Mouse (Mus musculus): ENCODE data around the gene Rasgrp3. TPM values are rescaled to one million over a fixed set of nuclear protein-coding genes. Genes with fewer than 3 reads are reported as not detected.

Rasgrp3 gene
- polyA plus RNA-seq, 1 experiment from 2014 or later = 32.1 TPM

DNA sequence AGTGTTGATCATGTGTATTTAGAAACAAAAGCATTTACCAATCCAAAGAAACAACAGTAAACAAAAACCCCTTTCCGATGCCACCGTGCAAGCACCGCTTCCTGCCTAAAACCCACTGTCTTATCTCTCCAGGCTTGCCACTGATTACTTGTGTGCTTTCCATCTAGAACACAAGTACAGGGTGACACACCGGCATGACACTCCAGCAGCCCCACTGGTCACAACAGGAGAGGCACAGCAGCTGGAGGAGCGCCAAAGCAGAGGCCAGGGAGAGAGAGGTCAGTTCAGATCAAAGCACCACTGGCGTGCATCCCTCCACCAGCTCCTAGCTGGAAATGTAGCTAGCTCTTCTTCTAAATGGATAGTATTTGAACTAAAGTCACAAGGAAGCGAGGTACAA lies 108.6 kb downstream of the Rasgrp3 start:
- 68% methylated on average over 7 of the region's 7 CpGs for WGBS
- Histone ChIP-seq H3K4me2 (replicated peaks; ENCODE audit: low read depth, low read length) (no peak overlapping the region), H3K27me3 (replicated peaks; ENCODE audit: insufficient read depth, low read length) (no peaks in the 10 kb centered on the region), H3K4me3 (ENCODE audit: low read depth, low read length) (no peak overlapping the region), H3K36me3 (ENCODE audit: insufficient read depth, low read length) (no peaks in the 10 kb centered on the region), H3K9me3 (ENCODE audit: low read length) (no peaks in the 10 kb centered on the region), H3K4me1 (ENCODE audit: insufficient read depth, low read depth, low read length) (no peaks in the 10 kb centered on the region), H3K27ac (ENCODE audit: low read length) (no peak overlapping the region), H3K9ac (replicated peaks; ENCODE audit: low read depth) (no peak overlapping the region)
- DNase-seq (ENCODE audit: low spot score) (no peak), ATAC-seq (no peak)
- no peak for TF ChIP-seq CTCF (IDR thresholded peaks at IDR 0.05)

DNA sequence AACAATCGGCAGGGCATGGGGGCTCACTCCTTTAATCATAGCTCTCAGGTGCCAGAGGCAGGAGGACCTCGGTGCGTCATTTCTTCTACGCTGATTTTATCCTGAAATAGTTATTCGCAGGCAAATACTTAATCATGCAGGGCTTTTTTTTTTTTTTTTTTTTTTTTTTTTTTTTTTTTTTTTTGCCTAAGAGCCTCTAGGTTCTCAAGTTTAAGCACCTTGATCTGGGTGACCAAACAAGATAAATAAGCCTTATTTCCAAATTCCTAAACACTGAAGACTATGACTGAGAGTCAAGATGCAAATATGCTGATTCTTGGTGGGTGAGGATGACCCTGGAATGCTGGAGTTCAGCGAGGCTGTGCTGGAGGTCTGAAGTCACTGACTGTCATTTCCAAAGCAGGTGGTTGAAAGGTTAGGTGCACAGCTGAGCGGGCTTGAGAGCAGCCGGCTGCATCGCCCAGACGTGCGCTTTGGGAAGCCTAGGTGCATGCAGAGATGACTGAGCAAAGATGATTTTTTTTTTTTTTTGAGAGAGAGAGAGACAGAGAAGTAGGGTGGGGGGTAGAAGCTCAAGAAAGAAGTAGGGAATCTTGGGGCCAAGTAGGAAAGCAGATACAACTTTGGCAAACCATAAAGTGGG lies 115.2 kb downstream of the Rasgrp3 start:
- no peaks in the 10 kb centered on the region for H3K9me3 ChIP-seq (ENCODE audit: low read length)
- DNase-seq (ENCODE audit: low spot score) (peak; percentile 34), ATAC-seq (no peak)
- peak overlapping the region; percentile 89 for H3K4me2 ChIP-seq (replicated peaks; ENCODE audit: low read depth, low read length)
- no peak for TF ChIP-seq EP300 (IDR thresholded peaks at IDR 0.05)
- TF ChIP-seq CTCF (IDR thresholded peaks at IDR 0.05) = no peak
- H3K4me1 ChIP-seq (ENCODE audit: insufficient read depth, low read depth, low read length) = no peaks in the 10 kb centered on the region
- H3K9ac ChIP-seq (replicated peaks; ENCODE audit: low read depth) = peak overlapping the region; percentile 85
- peak overlapping the region; percentile 75 for H3K4me3 ChIP-seq (ENCODE audit: low read depth, low read length)
- no peaks in the 10 kb centered on the region for H3K36me3 ChIP-seq (ENCODE audit: insufficient read depth, low read length)
- 33% methylated on average over 11 of the region's 11 CpGs for WGBS
- no peaks in the 10 kb centered on the region for H3K27me3 ChIP-seq (replicated peaks; ENCODE audit: insufficient read depth, low read length)
- H3K27ac ChIP-seq (ENCODE audit: low read length) = peak overlapping the region; percentile 23; the same call in 1 of the 2 replicates

DNA sequence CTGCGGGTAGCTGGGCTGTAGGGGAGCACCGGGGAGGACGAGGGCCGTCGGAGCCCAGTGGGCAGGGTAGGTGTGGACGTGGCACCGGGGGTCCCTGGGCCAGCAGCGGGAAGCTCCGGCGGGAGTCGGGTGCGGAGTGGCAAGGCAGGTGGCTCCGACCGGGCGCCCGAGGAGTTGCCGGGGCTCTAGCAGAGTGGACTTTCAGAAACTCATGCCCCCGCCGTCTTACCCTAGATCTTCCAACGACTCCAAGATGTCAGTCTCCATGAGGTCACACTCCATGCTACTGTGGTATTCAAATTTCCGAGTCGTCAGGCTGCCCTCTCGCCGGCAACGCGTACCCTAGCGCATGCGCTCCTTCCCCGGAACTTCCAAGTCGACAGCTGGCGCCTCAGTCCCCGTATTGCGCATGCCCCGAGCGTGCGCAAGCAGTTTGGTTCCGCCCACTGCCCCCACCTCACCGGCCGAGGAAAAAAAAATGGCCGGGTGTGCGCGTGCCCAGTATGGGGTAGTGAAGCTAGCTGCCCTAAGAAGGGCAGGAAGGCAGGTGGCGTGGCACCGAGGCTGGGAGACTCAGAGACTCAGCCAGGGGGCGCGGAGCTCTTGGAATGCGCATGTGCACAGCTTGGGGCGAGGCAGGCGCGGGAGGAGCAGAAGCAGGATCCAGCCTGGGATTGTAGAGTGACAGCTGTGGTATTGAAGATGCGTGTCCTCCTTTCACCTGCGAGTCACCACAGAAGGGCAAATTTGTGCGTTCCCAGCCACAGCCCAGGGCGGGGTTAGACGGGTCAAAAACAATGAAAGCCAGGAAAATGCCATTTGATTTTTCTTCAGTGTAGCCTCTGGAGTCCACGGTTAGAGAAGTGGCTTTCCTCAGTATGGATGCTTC lies 116.1 kb downstream of the Rasgrp3 start, which contains the start of gene Fam98a:
Gene Fam98a, minus strand, starts transcription at position 435 of the 889 bp plus-strand sequence.
- no peaks in the 10 kb centered on the region for H3K27me3 ChIP-seq (replicated peaks; ENCODE audit: insufficient read depth, low read length)
- H3K4me1 ChIP-seq (ENCODE audit: insufficient read depth, low read depth, low read length) = no peaks in the 10 kb centered on the region
- H3K4me3 ChIP-seq (ENCODE audit: low read depth, low read length) = peak within 1 kb of the TSS; percentile 75
- under 1% methylated on average over 56 of the region's 56 CpGs for WGBS
- peak within 1 kb of the TSS; percentile 85 for H3K9ac ChIP-seq (replicated peaks; ENCODE audit: low read depth)
- peak within 1 kb of the TSS; percentile 89 for H3K4me2 ChIP-seq (replicated peaks; ENCODE audit: low read depth, low read length)
- H3K9me3 ChIP-seq (ENCODE audit: low read length) = no peaks in the 10 kb centered on the region
- H3K36me3 ChIP-seq (ENCODE audit: insufficient read depth, low read length) = no peaks in the 10 kb centered on the region
- H3K27ac ChIP-seq (ENCODE audit: low read length) = peak within 1 kb of the TSS; percentile 23
- TF ChIP-seq CTCF (IDR thresholded peaks at IDR 0.05) (peak; percentile 88), EP300 (IDR thresholded peaks at IDR 0.05) (no peak)
- DNase-seq (ENCODE audit: low spot score) = peak; percentile 99
- peak; percentile 98 for ATAC-seq

DNA sequence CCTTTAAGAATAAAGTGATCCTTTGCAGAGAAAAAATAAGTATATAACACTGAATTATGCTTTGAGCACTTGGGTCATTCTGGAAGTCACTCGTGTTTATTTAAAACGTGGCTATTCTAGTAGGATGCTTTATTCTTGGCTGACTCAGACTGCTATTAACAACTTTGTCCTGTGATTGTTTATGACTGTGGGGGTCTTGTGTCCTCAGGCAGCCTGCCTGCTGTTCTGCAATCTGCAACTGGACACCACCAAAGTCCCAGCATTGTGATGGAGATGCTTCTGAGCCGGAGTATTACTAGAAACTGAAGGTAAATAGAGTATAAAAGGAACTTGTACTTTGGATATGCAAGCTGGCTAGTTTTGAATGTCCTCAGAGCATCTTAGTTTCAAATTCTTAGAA lies 121.3 kb downstream of the Rasgrp3 start:
- WGBS = 41% methylated on average over 3 of the region's 3 CpGs
- Histone ChIP-seq H3K27ac (ENCODE audit: low read length) (no peak overlapping the region), H3K4me3 (ENCODE audit: low read depth, low read length) (no peak overlapping the region), H3K27me3 (replicated peaks; ENCODE audit: insufficient read depth, low read length) (no peaks in the 10 kb centered on the region), H3K4me1 (ENCODE audit: insufficient read depth, low read depth, low read length) (no peaks in the 10 kb centered on the region), H3K4me2 (replicated peaks; ENCODE audit: low read depth, low read length) (no peak overlapping the region), H3K36me3 (ENCODE audit: insufficient read depth, low read length) (no peaks in the 10 kb centered on the region), H3K9ac (replicated peaks; ENCODE audit: low read depth) (no peak overlapping the region), H3K9me3 (ENCODE audit: low read length) (no peaks in the 10 kb centered on the region)
- TF ChIP-seq EP300 (IDR thresholded peaks at IDR 0.05) (no peak), CTCF (IDR thresholded peaks at IDR 0.05) (no peak)
- DNase-seq (ENCODE audit: low spot score) (no peak), ATAC-seq (no peak)

DNA sequence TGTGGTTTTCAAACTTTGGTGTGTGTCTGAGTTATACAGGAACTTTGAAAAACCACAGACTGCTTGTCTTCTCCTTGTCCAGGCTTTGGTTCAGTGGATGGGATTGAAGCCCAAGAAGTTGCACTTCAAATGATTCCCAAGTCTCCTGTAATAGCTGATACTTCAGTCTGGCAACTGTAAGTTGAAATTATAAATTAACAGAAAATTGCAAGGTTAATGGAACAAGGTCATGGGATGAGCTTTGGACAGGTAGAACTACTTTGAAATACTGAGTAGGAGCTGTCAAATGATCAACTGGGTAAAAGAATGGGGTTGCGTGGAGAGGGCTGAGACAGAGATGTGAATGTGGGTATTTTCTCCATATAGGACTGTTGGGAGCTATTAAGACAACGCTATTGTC lies 122.3 kb downstream of the Rasgrp3 start:
- no peaks in the 10 kb centered on the region for H3K9me3 ChIP-seq (ENCODE audit: low read length)
- no peak for ATAC-seq
- H3K27ac ChIP-seq (ENCODE audit: low read length) = no peak overlapping the region
- no peak for TF ChIP-seq CTCF (IDR thresholded peaks at IDR 0.05)
- TF ChIP-seq EP300 (IDR thresholded peaks at IDR 0.05) = no peak
- H3K27me3 ChIP-seq (replicated peaks; ENCODE audit: insufficient read depth, low read length) = no peaks in the 10 kb centered on the region
- H3K36me3 ChIP-seq (ENCODE audit: insufficient read depth, low read length) = no peaks in the 10 kb centered on the region
- 91% methylated on average over 2 of the region's 2 CpGs for WGBS
- H3K4me3 ChIP-seq (ENCODE audit: low read depth, low read length) = no peak overlapping the region
- DNase-seq (ENCODE audit: low spot score) = no peak
- no peak overlapping the region for H3K9ac ChIP-seq (replicated peaks; ENCODE audit: low read depth)
- no peaks in the 10 kb centered on the region for H3K4me1 ChIP-seq (ENCODE audit: insufficient read depth, low read depth, low read length)
- no peak overlapping the region for H3K4me2 ChIP-seq (replicated peaks; ENCODE audit: low read depth, low read length)

DNA sequence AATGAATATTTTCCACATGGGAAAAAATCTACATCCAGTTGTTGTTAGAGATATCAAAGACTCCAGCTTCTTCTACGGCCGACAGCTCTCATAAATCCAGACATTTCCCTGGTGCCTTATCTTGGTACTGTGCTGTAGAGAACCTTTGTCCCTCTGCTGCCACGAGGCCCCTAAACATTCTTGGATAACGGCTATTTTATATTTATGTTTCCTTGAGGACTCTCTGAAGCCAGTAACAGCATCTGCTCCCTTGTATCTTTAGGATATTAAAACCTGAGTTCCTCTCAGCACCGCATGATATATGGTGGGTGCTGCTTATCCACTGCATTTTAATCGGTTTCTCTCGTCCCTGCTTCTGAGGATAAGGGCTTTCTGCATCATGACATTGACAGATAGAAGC lies 139.9 kb downstream of the Rasgrp3 start:
- Histone ChIP-seq H3K9ac (replicated peaks; ENCODE audit: low read depth) (no peak overlapping the region), H3K4me3 (ENCODE audit: low read depth, low read length) (no peak overlapping the region), H3K27ac (ENCODE audit: low read length) (no peak overlapping the region), H3K4me1 (ENCODE audit: insufficient read depth, low read depth, low read length) (no peaks in the 10 kb centered on the region), H3K36me3 (ENCODE audit: insufficient read depth, low read length) (no peaks in the 10 kb centered on the region), H3K4me2 (replicated peaks; ENCODE audit: low read depth, low read length) (no peak overlapping the region), H3K27me3 (replicated peaks; ENCODE audit: insufficient read depth, low read length) (no peaks in the 10 kb centered on the region), H3K9me3 (ENCODE audit: low read length) (no peaks in the 10 kb centered on the region)
- WGBS = 59% methylated on average over 7 of the region's 7 CpGs
- no peak for DNase-seq (ENCODE audit: low spot score)
- ATAC-seq = no peak
- TF ChIP-seq EP300 (IDR thresholded peaks at IDR 0.05) (no peak), CTCF (IDR thresholded peaks at IDR 0.05) (no peak)

Other genes starting within 250 kb of the Rasgrp3 start
- gene Fam98a, start 116.0 kb downstream of the Rasgrp3 start, polyA plus RNA-seq (2015; fragmentation: Nextera tagmentation; extraction: Ambion mirVana) = 11.6 and 11.8 TPM in 2 replicates

Measured in lung, postnatal 0 days (tissue).